Mouse (Mus musculus) limb, embryonic 14.5 days (tissue): ENCODE results near the gene Lmbr1. TPM values are rescaled to one million over a fixed set of nuclear protein-coding genes. Genes with fewer than 3 reads are reported as not detected.
A peak's percentile ranks its signal among the peaks of the same experiment; 100 is the strongest.

Experiments used
- ATAC-seq: fragments of 200-750 bp; cut with Nextera tagmentation; 2 replicates; pipeline ENCODE4 v1.8.0; 2017; ENCODE audit warnings: low read depth, moderate number of reproducible peaks, moderate TSS enrichment; ENCODE audit not compliant: low FRiP score
- DNase-seq: peaks from one replicate; pipeline ENCODE4 v3.0.0-alpha.2; 2015; ENCODE audit warnings: low spot score
- H3K27ac ChIP-seq: fragments of 300-500 bp; sonication (generic); replicated peaks from 2 replicates; pipeline ENCODE4 v1.5.1; 2014; ENCODE audit warnings: low read depth, mild to moderate bottlenecking, low read length, moderate library complexity, mixed read lengths
- H3K27me3 ChIP-seq: fragments of 300-500 bp; sonication (generic); 2 replicates; pipeline ENCODE4 v1.6.1; 2014; ENCODE audit warnings: low read length, mixed read lengths; ENCODE audit not compliant: control insufficient read depth, insufficient read depth
- H3K36me3 ChIP-seq: fragments of 300-500 bp; sonication (generic); 2 replicates; pipeline ENCODE4 v1.6.1; 2014; ENCODE audit warnings: mild to moderate bottlenecking, low read length, moderate library complexity, mixed read lengths; ENCODE audit not compliant: control insufficient read depth, insufficient read depth
- H3K4me1 ChIP-seq: fragments of 300-500 bp; sonication (generic); 2 replicates; pipeline ENCODE4 v1.6.1; 2014; ENCODE audit warnings: antibody characterized with exemption, low read length, mixed read lengths; ENCODE audit not compliant: control insufficient read depth, insufficient read depth
- H3K4me2 ChIP-seq: fragments of 300-500 bp; sonication (generic); replicated peaks from 2 replicates; pipeline ENCODE4 v1.6.1; 2014; ENCODE audit warnings: low read depth, mild to moderate bottlenecking, low read length, moderate library complexity; ENCODE audit not compliant: severe bottlenecking
- H3K4me3 ChIP-seq: fragments of 300-500 bp; sonication (generic); replicated peaks from 2 replicates; pipeline ENCODE4 v1.5.1; 2014; ENCODE audit warnings: low read length
- H3K9ac ChIP-seq: fragments of 300-500 bp; sonication (generic); 2 replicates; pipeline ENCODE4 v1.6.1; 2014; ENCODE audit warnings: mild to moderate bottlenecking, low read depth, low read length, moderate library complexity; ENCODE audit not compliant: severe bottlenecking
- H3K9me3 ChIP-seq: fragments of 300-500 bp; sonication (generic); 2 replicates; pipeline ENCODE4 v1.6.1; 2016; ENCODE audit warnings: low read length; ENCODE audit not compliant: control insufficient read depth
- POLR2A ChIP-seq: fragments of 200-500 bp; IDR thresholded peaks from 2 replicates; pipeline ENCODE4 v1.8.0; 2012; ENCODE audit warnings: inconsistent platforms, mild to moderate bottlenecking, moderate library complexity, borderline replicate concordance; ENCODE audit not compliant: insufficient read depth, insufficient read length; ENCODE audit errors: extremely low read depth
- WGBS: fragments of 180-500 bp; shearing (Covaris S2); extraction: QIAGEN DNeasy Blood & Tissue Kit; methylation state at CpG from one replicate; pipeline ENCODE4 v1.1.7; 2014; 5-methylcytosine and 5-hydroxymethylcytosine counted together
- polyA plus RNA-seq, 2 experiments: library from polyadenylated mRNA; depleted of rRNA in 1 of 2; stranded (reverse) in 1 of 2; unstranded in 1 of 2; fragments of >200 nt; fragmentation: Nextera tagmentation in 1 of 2; extraction: Ambion mirVana in 1 of 2; gene quantifications; 2 replicates each; pipeline versions ENCODE4 v1.2.1 to v1.2.3; 2012 to 2014

The Lmbr1 gene
- polyA plus RNA-seq, 2 experiments, result 6.1 to 10.3 TPM

- Histone ChIP-seq H3K27ac (no peak overlapping the region), H3K4me3 (no peak overlapping the region), H3K4me1 (0 out of 2 replicates have a peak, but pooled peaks cover 3% of the 10 kb centered on the region), H3K36me3 (no peaks in the 10 kb centered on the region), H3K27me3 (no peaks in the 10 kb centered on the region), H3K9ac (no peak overlapping the region), H3K9me3 (no peaks in the 10 kb centered on the region), H3K4me2 (no peak overlapping the region)
- no peak for ATAC-seq
- peak; percentile 68 for DNase-seq
- no peak for TF ChIP-seq POLR2A
- WGBS, result 21% methylated on average over 15 of the region's 15 CpGs
These were observed 11.0 kb upstream of the Lmbr1 start for GRCm38 (mm10) chr5:29388944-29389765.

DNA sequence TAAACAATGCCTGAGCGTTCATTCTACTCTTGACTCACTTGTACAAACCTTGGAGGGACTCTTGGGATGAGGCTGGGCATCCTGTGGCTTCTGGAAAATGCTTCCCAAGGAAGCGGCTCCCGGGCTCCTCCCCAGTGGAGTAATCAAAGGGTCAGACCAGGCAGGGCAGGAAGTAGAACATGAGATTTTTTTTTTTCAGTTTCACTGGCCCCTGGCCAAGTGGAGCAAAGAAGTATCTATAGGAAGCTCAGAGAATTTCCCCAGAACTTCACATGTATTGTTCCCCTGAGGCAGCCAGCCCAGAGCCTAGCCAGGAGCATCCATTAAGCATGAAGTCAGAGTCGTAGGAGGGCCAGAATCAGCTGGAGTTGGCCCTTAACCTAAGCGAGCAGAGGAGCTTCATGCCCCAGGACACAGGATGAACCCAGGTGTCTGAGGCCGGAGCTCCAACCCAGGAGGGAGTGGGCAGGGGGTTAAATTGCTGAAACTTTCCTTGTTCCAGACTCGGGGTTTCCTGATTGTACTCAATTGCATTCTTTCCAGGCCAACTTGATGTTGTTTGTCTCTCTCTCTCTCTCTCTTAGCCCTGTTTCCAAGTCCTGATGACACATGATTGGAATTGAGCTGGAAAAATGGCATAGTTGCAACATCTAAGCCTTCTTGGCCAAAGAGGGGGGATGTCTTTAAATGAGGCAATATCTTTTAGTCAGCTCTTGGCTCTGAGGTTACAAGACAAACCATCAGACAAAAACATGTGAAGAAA is 10.2 kb upstream of the Lmbr1 start:
- Histone ChIP-seq H3K4me3 (no peak overlapping the region), H3K27ac (no peak overlapping the region), H3K4me1 (0 out of 2 replicates have a peak, but pooled peaks cover 3% of the 10 kb centered on the region), H3K9me3 (no peaks in the 10 kb centered on the region), H3K9ac (no peak overlapping the region), H3K36me3 (no peaks in the 10 kb centered on the region), H3K4me2 (no peak overlapping the region), H3K27me3 (no peaks in the 10 kb centered on the region)
- ATAC-seq, result no peak
- peak; percentile 54 for DNase-seq
- TF ChIP-seq POLR2A, result no peak
- 37% methylated on average over 7 of the region's 7 CpGs for WGBS

- no peak overlapping the region for H3K4me2 ChIP-seq
- no peak for TF ChIP-seq POLR2A
- no peaks in the 10 kb centered on the region for H3K9me3 ChIP-seq
- no peak overlapping the region for H3K4me3 ChIP-seq
- no peak overlapping the region for H3K27ac ChIP-seq
- ATAC-seq (no peak), DNase-seq (no peak)
- 0 out of 2 replicates have a peak, but pooled peaks cover 3% of the 10 kb centered on the region for H3K4me1 ChIP-seq
- no peaks in the 10 kb centered on the region for H3K27me3 ChIP-seq
- no peak overlapping the region for H3K9ac ChIP-seq
- WGBS, result 58% methylated on average over 1 of the region's 1 CpGs
- no peaks in the 10 kb centered on the region for H3K36me3 ChIP-seq
These were observed 9.4 kb upstream of the Lmbr1 start for GRCm38 (mm10) chr5:29387591-29387990.

DNA sequence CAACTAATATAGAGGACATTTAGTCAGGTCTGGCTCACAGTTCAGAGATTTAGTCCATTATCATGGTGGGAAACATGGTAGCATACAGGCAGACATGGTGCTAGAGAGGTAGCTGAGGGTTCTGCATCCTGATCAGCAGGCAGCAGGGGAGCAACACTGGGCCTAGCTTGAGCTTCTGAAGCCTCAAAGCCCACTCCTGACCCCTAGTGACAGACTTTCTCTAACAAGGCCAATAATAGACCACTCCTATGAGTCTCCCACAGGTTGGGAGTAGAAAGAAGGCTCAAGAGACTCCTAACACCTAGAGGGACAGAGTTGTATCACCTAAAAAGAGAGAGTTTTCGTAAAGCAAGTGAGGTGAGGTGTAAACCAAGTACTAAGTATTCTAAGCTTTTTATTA is 4.6 kb upstream of the Lmbr1 start:
- H3K4me2 ChIP-seq, result no peak overlapping the region
- H3K27me3 ChIP-seq, result no peaks in the 10 kb centered on the region
- no peaks in the 10 kb centered on the region for H3K9me3 ChIP-seq
- H3K4me1 ChIP-seq, result 0 out of 2 replicates have a peak, but pooled peaks cover 5% of the 10 kb centered on the region
- no peak for TF ChIP-seq POLR2A
- H3K27ac ChIP-seq, result no peak overlapping the region
- 81% methylated on average over 1 of the region's 1 CpGs for WGBS
- ATAC-seq (no peak), DNase-seq (no peak)
- H3K36me3 ChIP-seq, result no peaks in the 10 kb centered on the region
- no peak overlapping the region for H3K9ac ChIP-seq
- H3K4me3 ChIP-seq, result no peak overlapping the region

DNA sequence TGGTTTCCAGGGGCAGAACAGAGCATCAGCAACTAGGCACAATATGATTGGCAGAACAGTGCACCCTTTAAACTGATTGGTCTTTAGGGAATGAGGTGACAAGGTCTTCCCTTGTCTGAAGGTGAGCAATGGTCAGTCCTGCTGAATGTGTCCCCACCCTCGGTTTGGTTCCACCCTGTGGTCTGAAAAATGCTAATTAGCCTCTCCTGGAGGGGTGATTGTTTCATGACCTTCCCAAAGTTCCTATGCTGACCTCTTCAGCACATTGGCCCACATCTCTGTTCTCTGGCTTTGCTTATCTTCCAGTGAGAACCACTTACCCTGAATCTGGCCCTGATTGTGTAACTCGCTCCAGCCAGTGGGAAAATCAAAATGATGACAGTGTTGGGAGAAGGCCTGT is 1.9 kb upstream of the Lmbr1 start:
- Histone ChIP-seq H3K27me3 (no peaks in the 10 kb centered on the region), H3K4me1 (peaks cover 9% of the 10 kb centered on the region; the same call in 1 of the 2 replicates), H3K36me3 (no peaks in the 10 kb centered on the region), H3K9ac (no peak overlapping the region), H3K27ac (no peak overlapping the region), H3K9me3 (no peaks in the 10 kb centered on the region), H3K4me2 (no peak overlapping the region), H3K4me3 (no peak overlapping the region)
- no peak for ATAC-seq
- 69% methylated on average over 2 of the region's 2 CpGs for WGBS
- no peak for DNase-seq
- no peak for TF ChIP-seq POLR2A
